Mouse (Mus musculus) olfactory bulb, adult 2 months (tissue): ENCODE results near the gene Rhod.

ENCODE experiments used
- CTCF ChIP-seq: fragments of 200-500 bp; IDR thresholded peaks from 2 replicates; pipeline ENCODE4 v1.5.1; 2012; ENCODE audit warnings: low read depth, mild to moderate bottlenecking, low read length, moderate library complexity; ENCODE audit not compliant: insufficient read depth
- POLR2A ChIP-seq: fragments of 200-500 bp; IDR thresholded peaks from 2 replicates; pipeline ENCODE4 v1.6.1; 2012; ENCODE audit warnings: mild to moderate bottlenecking, low read depth, low read length, moderate library complexity; ENCODE audit not compliant: insufficient read depth

- TF ChIP-seq CTCF (no peak), POLR2A (no peak)
Measured at GRCm38 (mm10) chr19:4385026-4385425, 54.2 kb downstream of the Rhod start.
